Mouse (Mus musculus): ENCODE measurements around the gene Mex3d.

Mex3d gene

GRCm38 (mm10) chr10:80386735-80387471, 556 bp downstream of the Mex3d start:
- DNase-seq (ENCODE audit: low read depth, low spot score): peak; percentile 51

GRCm38 (mm10) chr10:80385811-80386734, 1.4 kb downstream of the Mex3d start:
- DNase-seq (ENCODE audit: low read depth, low spot score): no peak

DNA sequence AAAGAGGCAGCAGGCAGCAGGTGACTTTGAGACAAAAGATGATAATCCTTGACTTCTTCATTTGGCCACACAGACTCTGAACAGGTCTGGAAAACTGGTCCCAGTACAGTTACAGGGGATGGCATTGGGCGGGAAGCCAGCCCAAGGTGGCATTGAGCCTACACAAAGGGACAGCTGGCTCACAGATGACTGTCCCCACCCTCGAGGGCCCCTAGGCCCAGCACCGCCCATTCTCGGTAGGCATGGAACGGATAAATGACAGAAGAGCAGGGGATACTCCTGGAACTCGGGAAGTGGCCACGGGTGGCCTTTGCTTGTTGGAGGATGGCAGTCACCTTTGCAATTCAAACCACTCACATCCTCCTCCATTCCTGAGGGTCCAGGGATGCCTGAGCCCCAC, 2.1 kb downstream of the Mex3d start:
- DNase-seq (ENCODE audit: low read depth, low spot score): no peak

DNA sequence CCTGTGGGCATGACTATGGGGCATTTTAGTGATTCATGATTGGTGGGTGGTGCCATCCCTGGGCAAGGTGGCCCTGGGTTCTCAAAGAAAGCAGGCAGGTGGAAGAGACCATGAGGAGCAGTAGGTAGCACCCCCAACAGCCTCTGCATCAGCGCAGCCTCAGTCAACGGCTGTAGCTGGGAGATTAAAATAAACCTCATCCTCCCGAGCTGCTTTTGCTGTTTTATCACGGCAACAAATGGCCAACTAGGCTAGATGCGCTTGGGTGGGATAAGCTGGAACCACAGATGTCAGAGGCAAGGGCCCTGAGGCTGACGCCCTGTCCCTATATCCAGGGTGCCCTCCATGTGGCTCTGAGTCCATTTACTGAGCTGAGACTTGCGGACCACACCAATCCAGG, 2.8 kb downstream of the Mex3d start:
- no peak for DNase-seq (ENCODE audit: low read depth, low spot score)

DNA sequence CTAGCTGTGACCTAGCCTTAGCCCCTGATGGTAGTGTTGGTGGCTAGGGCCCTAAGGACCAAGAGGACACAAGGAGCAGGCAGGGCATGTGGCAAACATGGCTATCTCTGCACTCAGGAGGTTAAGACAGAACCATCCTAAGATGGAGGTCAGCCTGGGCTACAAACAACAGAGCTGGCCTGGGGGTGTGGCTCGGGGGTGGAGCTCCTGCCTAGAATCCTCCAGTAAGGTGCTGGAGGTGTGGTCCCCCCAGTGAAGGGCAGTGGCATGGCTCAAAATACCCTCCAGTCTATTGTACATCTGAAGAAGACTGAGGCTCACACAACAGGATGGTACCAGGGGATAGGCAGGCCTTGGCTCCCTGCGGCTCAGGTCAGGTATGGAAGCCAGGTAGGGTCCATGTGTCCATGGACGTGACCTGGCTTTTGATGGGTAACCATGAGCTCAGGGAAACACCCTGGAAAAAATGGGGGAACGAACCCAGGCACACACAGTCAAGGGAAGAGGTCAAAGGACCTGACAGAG, 3.3 kb downstream of the Mex3d start:
- no peak for DNase-seq (ENCODE audit: low read depth, low spot score)

- DNase-seq (ENCODE audit: low read depth, low spot score): no peak
These were observed 4.0 kb downstream of the Mex3d start for GRCm38 (mm10) chr10:80383431-80383830.

GRCm38 (mm10) chr10:80382641-80383365, 4.7 kb downstream of the Mex3d start:
- DNase-seq (ENCODE audit: low read depth, low spot score): no peak

DNA sequence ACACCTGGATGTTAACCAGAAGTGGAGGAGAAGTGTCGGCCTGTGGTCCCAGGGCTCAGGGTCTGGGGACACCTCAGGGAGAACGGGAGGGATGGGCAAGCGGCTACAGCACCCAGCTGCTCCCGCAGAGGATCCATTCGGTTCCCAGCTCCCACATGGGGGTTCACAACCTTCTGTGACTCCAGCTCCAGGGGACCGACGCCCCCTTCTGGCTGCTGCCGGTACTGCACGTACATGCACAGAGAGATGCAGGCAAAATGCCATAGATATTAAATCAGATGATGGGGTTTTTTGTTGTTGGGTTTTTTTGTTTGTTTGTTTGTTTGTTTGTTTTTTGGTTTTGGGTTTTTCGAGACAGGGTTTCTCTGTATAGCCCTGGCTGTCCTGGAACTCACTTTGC, 9.7 kb downstream of the Mex3d start:
- DNase-seq (ENCODE audit: low read depth, low spot score): peak; percentile 67

GRCm38 (mm10) chr10:80376160-80376559, 11.3 kb downstream of the Mex3d start:
- peak; percentile 96 for DNase-seq (ENCODE audit: low read depth, low spot score)

DNA sequence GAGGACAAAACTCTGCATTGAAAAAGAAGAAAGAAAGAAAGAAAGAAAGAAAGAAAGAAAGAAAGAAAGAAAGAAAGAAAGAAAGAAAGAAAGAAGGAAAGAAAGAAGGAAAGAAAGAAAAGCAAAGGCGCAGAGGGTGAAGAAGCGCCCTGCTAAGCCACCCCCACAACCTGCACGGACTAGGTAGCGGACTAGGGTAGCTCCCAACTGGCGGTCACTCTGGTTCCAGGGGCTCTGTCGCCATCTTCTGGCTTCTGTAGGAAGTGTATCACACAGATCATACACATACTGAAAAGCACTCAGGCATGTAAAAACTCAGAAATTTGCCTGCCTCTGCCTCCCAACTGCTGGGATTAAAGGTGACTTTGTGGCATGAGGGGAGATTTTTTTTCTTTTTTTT, 13.4 kb downstream of the Mex3d start:
- peak; percentile 67 for DNase-seq (ENCODE audit: low read depth, low spot score)

- no peak for DNase-seq (ENCODE audit: low read depth, low spot score)
These were observed 14.8 kb downstream of the Mex3d start for GRCm38 (mm10) chr10:80372706-80373105.

- no peak for DNase-seq (ENCODE audit: low read depth, low spot score)
These were observed 15.5 kb downstream of the Mex3d start for GRCm38 (mm10) chr10:80371983-80372382.

DNA sequence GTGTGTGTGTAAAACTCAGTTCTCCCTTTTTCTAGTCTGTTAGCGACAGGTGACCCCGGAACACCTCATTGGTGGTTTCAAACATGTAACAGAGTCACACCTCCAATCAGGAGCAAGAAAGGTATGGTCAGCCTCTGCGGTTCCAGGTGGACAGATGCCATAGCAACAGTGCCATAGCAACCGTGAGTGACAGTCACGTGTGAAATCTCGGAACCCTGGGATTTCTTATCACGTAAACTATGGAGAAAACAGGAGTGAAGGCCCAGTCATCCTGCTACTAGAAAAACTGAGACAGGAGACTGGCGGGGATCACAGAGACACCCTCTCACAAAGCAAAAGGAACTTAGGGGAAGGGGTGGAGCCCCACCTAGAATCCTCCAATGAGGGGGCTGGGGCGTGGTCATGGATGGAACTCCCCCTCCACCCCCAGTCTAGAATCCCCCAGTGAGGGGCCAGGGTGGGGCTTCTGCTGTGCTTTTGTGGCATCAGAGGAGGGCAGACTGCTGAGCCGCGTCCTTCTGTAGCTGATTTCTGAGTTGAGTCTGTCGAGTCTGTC, 16.0 kb downstream of the Mex3d start:
- peak; percentile 61 for DNase-seq (ENCODE audit: low read depth, low spot score)

DNA sequence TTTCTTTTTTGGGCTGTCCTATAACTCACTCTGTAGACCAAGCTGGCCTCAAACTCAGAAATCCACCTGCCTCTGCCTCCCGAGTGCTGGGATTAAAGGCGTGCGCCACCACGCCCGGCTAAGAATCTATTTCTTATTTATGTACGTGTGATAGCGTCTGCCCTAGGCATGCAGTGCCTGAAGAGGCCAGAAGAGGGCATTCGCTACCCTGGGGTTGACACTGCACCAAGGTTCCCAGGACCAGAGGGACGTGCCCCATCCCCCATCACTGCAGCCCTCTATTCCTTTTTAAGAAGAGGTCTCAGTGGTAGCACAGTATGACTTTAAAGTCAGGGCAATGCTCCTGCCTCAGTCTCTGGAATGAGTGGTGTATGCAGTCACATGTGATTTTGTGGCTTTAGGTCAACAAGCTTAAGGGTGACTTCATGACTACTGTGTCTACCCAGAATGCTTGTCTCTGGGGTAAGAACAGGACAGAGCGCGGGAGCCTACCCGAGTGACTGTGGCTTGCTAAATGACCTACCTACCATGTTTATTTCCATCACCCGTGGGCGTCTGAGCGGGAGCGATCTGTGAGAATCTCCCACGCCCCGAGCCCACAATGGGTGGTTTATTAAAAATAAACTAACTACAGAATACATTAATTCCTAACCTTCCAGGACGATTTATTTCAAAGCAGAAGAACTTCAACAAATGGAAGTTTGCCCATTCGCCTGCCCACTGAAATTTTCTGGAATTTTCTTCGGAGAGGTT, 17.3 kb downstream of the Mex3d start:
- peak; percentile 58 for DNase-seq (ENCODE audit: low read depth, low spot score)

DNA sequence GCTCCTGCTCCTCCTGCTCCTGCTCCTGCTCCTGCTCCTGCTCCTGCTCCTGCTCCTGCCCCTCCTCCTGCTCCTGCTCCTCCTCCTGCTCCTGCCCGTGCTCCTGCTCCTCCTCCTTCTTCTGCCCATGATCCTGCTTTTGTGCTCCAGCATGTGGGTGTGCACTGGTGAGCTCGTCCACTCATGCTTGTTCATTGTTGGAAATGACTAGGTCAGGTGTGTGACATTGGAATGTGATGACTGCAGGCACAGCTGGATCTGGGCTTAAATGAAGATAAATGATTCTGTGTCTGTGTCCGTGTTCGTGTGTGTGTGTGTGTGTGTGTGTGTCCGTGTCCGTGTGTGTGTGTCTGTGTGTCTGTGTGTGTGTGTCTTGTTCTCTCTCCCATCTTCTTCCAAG, 19.1 kb downstream of the Mex3d start:
- DNase-seq (ENCODE audit: low read depth, low spot score): peak; percentile 37

DNA sequence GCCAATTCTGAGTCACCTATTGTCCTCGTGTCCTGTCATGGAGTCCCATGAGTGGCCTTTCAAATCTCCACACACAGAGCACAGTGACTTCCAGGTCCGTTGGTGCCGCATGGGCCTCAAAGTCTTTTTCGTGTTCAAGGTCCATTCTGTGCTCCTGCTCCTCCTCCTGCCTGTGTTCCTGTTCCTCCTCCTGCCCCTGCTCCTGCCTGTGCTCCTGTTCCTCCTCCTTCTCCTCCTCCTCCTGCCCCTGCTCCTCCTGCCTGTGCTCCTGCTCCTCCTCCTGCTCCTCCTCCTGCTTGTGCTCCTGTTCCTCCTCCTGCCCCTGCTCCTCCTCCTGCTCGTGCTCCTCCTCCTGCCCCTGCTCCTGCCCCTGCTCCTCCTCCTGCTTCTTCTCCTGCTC, 19.5 kb downstream of the Mex3d start:
- peak; percentile 47 for DNase-seq (ENCODE audit: low read depth, low spot score)

DNA sequence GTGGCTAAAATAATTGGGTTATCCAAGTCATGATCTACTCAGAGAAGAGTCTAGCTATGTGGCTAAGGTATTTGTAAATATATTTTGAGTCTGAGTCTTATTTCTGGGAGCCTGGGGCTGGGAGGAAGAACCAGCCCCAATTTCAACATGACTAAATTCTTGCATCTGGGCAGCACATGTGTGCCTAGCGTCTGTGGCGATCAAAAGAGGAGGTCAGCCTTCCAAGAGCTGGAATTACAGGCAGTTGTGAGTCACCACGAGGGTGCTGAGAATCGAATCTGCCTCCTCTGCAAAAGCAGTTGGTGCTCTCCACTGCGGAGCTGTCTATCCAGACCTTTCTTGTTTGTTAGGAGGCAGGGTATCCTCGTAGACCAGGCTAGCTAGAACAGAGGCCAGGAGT, 21.7 kb downstream of the Mex3d start:
- no peak for DNase-seq (ENCODE audit: low read depth, low spot score)

- no peak for DNase-seq (ENCODE audit: low read depth, low spot score)
These were observed 23.7 kb downstream of the Mex3d start for GRCm38 (mm10) chr10:80363734-80364133.

DNA sequence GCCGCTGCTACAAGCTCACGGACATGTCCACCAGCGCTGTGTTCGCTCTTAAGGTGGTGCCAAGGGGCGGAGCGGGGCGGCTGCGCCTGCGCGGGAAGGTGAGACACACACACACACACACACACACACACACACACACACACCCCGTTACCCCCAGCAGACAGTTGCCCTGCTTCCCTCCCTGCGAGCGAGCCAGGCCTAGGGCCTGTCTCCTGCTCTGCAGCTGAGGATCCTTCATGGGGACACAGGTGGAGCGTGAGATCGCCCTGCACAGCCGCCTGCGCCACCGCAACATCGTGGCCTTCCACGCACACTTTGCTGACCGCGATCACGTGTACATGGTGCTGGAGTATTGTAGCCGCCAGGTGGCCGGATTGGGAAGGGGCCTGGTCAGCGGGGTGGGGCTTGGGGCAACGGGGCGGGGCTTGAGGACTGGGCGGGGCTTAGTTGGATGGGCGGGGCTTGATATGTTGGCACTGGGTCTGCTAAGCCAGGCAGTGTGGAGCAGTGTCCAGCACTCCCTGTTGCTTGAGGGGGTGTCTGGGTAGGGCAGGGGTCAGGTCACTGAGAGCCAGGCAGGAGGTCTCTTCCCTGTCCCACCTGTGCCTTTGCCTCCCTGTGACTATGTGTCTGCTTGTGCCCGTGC, 29.3 kb downstream of the Mex3d start:
- DNase-seq (ENCODE audit: low read depth, low spot score): no peak

- DNase-seq (ENCODE audit: low read depth, low spot score): no peak
These were observed 30.1 kb downstream of the Mex3d start for GRCm38 (mm10) chr10:80357336-80357735.
